Mouse (Mus musculus) megakaryocyte, embryonic 14.5 days (primary cell): ENCODE results near the gene Myadm.
"Not testable (repeated sequence)": the region's sequence is repeated elsewhere in the genome, so short reads cannot be mapped to it uniquely, and the experiment has no call there.

Experiments used
- FLI1 ChIP-seq: IDR thresholded peaks from 2 replicates; pipeline ENCODE4 v1.6.1; 2012; ENCODE audit warnings: low read length, inconsistent platforms, mixed read lengths
- GATA1 ChIP-seq: IDR thresholded peaks from 3 replicates; pipeline ENCODE4 v1.6.1; 2012; ENCODE audit warnings: mixed read lengths, low read length, inconsistent platforms, borderline replicate concordance

DNA sequence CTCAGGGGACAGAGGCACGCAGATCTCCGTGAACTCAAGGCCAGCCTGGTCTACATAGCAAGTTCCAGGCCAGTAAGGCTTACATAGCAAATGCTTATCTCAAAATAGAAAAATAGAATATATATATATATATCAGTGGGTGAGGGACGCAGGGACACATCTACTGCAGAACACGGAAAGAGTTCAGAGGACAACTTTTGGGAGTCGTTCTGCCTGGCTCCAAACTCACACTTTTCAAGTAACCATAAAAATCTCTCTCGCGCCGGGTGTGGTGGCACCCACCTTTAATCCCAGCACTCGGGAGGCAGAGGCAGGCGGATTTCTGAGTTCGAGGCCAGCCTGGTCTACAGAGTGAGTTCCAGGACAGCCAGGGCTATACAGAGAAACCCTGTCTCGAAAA, 3.4 kb downstream of the Myadm start:
- TF ChIP-seq GATA1, FLI1: not testable (repeated sequence)
